Mouse (Mus musculus) urinary bladder, postnatal 25 days (tissue): ENCODE data around the gene Cfap65.

ENCODE experiments used
- DNase-seq: peaks from one replicate; pipeline ENCODE4 v3.0.0; 2022; ENCODE audit warnings: low spot score

Cfap65 gene

GRCm38 (mm10) chr1:74882055-74882734, 53.2 kb downstream of the Cfap65 start:
- no peak for DNase-seq

- peak; percentile 75 for DNase-seq
These were observed 54.5 kb downstream of the Cfap65 start for GRCm38 (mm10) chr1:74880785-74881360.

GRCm38 (mm10) chr1:74877199-74877598, 58.2 kb downstream of the Cfap65 start:
- DNase-seq, result no peak

DNA sequence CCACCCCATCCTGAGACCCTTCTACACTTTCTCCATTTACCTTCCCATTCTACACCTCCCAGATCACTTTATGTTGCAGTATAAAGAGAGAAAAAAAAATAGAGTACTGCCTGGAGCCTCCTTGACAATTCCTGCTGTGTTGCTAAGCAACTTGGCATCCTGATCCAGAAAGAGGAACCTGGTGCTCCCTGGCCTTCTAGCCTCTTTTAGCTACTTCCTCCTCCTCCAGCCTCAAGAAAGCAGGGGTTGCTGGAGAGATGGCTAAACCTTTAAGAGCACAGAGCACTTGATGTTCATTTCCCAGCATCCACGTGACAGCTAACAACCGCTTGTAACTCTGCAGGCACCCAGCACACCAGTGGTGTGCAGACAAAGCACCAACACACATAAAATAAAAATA, 63.2 kb downstream of the Cfap65 start:
- DNase-seq, result no peak

DNA sequence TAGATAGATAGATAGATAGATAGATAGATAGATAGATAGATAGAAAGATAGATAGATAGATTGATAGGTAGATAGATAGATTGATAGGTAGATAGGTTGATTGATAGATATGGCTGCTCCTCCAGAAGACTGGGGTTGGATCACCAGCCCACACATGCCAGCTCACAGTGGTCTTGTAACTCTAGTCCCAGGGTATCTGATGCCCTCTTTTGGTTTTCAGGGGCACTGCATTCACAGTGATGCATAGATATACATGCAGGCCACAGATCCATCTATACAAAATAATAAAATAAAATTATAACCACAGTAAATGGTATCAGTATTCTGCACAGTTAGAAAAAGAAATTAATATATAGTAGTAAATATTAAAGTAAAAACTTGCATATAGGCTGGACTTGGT, 73.6 kb downstream of the Cfap65 start:
- DNase-seq, result no peak

DNA sequence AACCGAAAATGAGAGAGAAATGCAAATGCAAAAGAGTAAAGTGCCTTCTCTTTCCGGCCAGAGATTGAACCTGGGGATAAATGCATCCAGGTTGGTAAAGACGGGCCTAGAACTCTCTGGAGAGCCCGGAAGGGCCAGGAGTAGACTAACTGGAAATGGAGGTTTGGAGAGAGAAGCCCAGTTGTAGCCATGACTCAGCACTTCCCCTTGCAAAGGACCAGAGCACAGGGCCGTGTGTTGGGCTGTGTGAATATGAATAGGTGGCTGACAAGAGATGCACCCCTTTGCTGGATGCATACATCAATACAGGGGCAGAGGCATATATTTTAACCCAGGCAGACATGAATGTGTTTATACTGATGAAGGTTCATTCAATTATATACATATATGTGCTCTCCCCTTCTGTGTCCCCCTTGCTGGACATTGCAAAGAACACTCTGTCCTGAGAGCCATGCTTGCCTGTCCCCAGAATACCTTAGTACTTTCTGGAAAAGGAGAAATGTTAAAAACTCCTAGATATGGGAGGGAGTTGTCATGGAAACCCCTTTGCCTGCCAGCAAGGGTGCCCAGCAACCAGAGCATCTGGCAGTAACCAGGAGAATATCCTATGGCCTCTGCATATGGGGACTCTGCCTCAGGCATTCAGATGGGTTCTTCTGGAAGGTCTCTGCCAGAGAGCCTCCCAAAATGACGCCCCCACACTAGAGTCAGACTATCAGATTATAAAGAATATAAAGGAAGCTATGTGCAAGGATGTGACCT, 76.0 kb downstream of the Cfap65 start:
- no peak for DNase-seq

DNA sequence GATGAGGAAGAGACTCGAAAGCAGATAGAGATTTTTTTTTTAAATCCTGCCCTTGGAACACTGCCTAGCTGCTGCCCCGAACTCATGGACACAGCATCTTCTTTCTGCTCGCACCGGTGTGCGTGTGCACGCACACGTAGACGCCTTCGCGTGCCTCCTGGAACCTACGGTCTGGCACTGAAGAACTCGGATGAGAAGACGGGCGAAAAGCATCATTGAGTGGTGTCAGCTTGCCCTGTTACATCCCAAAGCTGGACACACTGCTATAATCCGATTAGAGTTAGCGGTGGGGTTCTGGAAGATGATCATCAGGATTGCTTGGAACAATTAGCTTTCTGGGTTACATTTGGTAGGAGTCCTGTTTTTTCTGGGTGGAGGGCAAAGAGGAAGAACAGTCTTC, 76.6 kb downstream of the Cfap65 start:
- DNase-seq, result no peak

- peak; percentile 53 for DNase-seq
These were observed 77.2 kb downstream of the Cfap65 start for GRCm38 (mm10) chr1:74858171-74858719.

DNA sequence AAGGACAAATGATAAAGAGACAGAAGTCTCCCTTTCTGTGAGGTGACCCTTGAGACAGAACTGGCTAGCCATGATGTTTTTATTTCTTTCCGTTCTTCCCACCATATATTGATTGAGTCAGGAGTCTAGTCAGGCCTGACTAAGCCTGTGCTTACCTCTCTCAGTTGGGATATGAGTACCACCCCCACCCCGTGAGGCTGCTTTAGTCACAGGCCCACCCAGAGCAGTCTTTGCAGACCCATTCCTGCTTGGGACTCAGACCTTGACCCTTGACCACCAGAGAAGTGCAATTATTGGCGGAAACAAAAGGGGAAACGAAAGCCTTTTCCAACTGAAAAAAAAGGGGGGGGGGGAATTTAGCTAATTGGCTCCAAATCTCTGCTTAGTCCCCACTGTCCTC, 77.7 kb downstream of the Cfap65 start:
- DNase-seq, result no peak

DNA sequence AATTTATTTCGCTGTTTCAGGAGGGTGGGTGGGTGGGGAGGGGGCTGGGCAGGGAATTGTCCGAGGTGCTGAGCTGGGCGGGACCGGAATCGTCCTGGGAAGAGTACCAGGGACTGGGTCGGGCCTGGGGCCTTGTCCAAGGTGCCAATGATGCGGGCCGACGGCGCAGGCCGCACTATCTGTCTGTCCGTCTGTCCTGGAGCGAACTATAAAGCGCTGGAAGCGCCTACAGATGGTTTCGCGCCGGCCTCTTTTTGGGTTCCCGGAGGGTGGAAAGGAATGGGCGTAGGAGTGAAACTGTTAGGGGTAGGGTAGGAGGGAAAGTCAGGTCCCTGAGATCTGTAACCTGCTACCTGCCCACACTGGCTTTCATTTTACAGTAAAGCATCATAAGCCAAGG, 78.2 kb downstream of the Cfap65 start:
- no peak for DNase-seq

- no peak for DNase-seq
These were observed 78.6 kb downstream of the Cfap65 start for GRCm38 (mm10) chr1:74856791-74857190.

GRCm38 (mm10) chr1:74856439-74856720, 79.0 kb downstream of the Cfap65 start:
- no peak for DNase-seq

DNA sequence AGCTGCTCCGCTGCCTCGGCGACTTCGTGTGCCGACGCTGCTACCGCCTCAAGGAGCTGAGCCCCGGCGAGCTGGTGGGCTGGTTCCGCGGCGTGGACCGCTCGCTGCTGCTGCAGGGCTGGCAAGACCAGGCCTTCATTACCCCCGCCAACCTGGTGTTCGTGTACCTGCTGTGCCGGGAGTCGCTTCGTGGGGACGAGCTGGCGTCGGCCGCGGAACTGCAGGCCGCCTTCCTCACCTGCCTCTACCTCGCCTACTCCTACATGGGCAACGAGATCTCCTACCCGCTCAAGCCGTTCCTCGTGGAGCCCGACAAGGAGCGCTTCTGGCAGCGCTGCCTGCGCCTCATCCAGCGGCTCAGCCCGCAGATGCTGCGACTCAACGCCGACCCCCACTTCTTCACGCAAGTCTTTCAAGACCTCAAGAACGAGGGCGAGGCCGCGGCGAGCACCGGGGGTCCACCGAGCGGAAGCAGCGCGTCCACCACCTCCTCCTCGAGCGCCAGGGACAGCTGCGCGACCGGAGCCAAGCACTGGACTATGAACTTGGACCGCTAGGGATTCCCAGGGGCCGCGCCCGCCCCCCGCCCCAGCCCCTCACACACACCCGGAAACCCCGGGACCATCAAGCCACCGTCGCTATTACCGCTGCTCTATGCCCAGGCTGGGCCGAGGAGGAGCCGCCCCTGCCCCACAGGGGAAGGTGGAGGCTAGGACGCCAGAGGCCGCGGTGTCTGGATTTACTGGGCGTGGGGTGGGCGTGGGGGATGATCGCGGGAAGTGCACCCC, 79.6 kb downstream of the Cfap65 start:
- DNase-seq, result peak; percentile 4

DNA sequence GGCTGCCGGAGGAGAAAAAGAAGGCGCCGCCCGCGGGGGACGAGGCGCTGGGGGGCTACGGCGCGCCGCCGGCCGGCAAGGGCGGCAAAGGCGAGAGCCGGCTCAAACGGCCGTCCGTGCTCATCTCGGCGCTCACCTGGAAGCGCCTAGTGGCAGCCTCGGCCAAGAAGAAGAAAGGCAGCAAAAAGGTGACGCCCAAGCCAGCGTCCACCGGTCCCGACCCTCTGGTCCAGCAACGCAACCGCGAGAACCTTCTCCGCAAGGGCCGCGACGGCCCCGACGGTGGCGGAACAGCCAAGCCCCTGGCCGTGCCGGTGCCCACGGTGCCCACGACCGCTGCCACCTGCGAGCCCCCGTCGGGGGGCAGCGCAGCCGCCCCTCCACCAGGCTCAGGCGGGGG, 80.2 kb downstream of the Cfap65 start:
- DNase-seq, result peak; percentile 5

DNA sequence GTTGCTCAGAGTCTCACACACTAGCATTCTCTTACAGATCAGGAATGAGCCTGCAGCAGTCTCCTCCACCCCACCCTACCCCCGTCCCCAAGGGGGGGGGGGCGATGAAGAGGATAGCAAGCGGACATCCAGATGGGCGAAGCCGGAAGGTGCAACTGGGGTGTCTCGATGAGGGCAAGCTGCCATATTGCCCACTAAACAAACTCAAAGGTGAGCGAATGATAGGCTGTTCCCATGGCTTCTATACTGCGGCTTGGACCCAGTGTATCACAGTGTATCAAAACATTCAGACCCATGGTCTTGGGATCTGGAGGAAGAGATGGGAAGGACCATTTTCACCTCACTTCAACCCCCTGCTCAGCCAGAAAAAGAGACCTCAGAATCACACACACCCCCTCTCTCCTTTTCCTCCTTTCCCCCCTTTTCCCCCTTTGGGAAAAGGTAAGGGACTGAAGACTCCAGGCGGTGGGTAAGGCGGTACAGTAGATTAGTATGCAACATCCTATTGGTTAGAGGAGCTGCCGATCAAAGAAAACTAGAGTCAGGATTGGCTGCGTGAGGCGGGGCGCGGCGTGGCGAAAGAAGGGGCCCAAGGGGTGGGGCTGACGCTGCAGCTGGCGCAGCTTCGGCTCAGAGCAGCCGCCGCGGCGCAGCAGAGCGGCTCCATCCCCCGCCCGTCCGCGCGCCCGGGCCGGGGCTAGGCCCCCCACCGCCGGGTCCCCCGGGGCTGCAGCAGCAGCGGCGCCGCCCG, 80.9 kb downstream of the Cfap65 start, which contains the start of gene Cdk5r2:
Gene Cdk5r2 (plus strand): TSS at position 629 of the 751 bp plus-strand sequence.
- peak; percentile 71 for DNase-seq
